Mouse (Mus musculus) G1E-ER4 (cell line): ENCODE measurements around the gene Pck1. TPM values are rescaled to one million over a fixed set of nuclear protein-coding genes. Genes with fewer than 3 reads are reported as not detected.

Experiments used
- GATA1 ChIP-seq: IDR thresholded peaks from one replicate; pipeline ENCODE4 v1.8.0; 2012; ENCODE audit warnings: low read length, inconsistent platforms
- polyA plus RNA-seq: library from polyadenylated mRNA; stranded (reverse); fragments of >175 nt; gene quantifications from 2 replicates; pipeline ENCODE4 v1.2.3, GENCODE M21; 2012

Pck1 gene
- polyA plus RNA-seq, 1 experiment, result not detected

- no peak for TF ChIP-seq GATA1
Measured at GRCm38 (mm10) chr2:173159354-173160311, 6.8 kb downstream of the Pck1 start.

DNA sequence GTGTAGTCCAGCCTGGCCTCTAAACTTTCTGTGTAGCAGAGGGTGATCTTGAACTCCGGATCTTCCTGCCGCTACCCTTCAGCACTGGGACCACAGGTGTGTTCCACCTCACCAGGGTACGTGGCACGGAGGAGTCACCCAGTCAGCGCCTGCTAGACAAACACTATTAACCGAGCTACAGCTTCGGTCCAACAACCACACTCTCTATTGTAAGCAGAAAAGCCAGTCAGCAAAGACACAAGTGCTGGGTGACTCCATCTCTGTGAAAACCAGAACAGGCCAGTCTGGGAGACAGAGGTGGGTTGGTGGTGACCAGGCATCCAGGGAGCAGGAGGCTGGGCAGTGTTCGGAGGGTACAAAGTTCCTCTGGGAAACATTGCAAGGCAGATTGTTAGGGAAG, 10.5 kb downstream of the Pck1 start:
- no peak for TF ChIP-seq GATA1

- TF ChIP-seq GATA1, result no peak
Measured at GRCm38 (mm10) chr2:173164358-173164757, 11.5 kb downstream of the Pck1 start.

DNA sequence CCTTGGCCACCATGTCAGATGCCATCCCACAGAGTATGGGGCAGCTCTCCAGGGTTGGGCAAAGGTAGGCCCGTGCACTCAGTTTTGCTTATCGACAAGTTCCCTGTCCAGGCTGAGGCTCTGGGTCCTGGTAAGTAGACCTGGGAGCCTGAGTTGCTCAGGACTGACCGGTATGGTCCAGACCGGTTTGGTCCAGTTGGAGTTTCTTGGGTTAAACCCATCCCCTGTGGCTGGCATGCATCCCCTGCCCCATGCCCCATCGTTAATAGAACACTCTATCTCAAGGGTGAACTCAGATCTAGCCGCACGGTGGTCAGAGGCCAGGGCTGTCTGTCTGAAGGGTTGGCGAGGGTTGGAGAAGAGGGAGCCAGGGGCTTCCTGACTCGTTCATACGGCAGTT, 12.1 kb downstream of the Pck1 start:
- TF ChIP-seq GATA1, result no peak

DNA sequence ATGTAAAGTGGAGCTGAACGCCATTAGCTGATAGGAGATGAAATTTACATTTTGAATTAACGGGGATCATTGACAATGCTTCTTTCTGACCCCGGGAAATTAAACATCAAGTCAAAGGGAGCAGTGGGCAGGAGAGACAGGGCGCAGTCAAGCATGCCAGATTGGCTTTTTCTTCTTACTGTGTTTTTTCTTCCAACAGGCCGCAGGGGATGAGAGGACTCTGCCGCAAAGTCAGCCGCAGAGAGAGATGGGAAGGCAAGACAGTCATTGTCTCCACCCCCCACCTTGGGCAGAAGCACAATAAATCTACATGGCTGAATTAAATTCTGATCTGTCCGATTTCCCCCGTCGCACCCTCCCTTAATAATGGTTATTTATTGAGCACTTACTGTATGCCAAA, 12.5 kb downstream of the Pck1 start:
- no peak for TF ChIP-seq GATA1

DNA sequence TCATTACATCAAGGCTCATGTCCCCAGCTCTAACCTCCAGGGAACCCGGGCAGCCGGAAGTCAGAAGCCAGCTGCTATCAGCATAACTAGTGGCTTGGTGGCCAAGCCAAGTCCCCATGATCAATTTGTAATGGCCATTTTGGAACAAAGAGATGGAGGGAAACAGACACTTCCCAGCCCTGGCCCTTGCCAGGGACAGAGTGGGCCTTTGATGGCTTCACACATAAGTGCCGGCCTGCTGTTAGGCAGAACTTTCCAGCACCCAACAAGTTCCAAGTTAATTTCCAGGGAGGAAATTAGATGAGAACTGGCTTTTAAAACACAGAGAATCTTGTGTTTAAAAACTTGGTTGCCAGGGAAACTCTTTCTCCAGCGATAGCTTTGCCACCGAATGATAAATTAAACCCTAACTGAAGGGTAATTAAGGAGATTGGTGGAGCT, 15.6 kb downstream of the Pck1 start:
- no peak for TF ChIP-seq GATA1

DNA sequence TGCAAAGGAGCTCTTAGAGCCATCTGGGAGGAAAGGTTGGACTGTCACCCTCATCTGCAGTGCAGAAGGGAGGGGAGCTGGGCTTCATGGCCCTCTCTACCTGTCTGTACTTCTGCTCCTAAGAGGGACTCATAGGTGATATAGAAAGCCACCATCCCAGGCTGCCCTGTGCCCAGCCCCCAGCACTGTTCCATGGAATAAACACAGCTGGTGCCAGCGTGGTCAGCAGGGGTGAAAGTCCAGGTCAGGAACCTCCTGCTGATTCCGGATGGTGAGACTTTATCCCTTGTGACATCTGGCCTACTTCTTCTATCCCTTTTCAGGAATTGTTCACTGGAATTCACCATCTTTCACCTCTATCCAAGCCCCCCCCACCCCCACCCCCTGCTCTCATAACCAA, 17.2 kb downstream of the Pck1 start:
- no peak for TF ChIP-seq GATA1

- no peak for TF ChIP-seq GATA1
Measured at GRCm38 (mm10) chr2:173170715-173171114, 17.9 kb downstream of the Pck1 start.

- TF ChIP-seq GATA1, result no peak
Measured at GRCm38 (mm10) chr2:173171470-173171869, 18.6 kb downstream of the Pck1 start.

GRCm38 (mm10) chr2:173171956-173172355, 19.1 kb downstream of the Pck1 start:
- TF ChIP-seq GATA1, result no peak

DNA sequence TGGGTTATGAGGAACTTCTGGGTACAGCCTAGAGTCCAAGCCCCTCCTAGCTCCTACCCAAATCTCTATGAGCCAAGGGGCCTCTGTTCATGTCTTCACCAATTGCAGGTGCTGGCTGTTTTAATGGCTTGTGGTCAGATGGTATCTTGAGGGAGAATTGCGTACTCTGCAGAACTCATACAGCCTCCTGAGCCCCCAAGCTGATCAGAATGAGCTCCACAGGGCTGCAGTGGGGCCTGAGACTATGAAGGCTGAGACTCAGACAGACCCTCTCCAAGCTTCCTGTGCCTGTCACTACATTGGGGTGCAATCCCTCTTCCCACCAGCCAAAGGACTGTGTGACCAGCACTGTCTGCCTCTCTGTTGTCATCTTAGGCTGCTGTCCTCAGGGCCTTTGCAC, 19.5 kb downstream of the Pck1 start:
- no peak for TF ChIP-seq GATA1

DNA sequence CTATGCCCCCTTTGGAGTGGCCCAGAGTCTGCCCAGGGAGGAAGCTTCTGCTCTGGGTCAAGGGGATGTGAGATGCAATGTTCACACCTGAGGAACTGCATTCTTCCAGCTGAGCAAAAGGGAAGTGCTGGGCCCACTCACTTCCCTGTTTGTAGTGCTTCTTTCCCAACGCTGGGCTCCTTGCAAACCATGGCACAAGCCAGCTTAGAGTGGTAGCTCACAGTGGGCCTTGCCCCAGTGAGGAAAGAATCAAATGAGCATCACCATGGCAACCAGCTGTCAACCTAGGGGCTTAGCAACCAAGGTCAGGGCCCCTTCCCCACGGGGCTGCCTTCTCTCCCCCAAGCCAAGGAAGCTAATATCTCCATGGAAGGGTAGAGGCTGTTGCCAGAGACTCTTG, 20.2 kb downstream of the Pck1 start:
- no peak for TF ChIP-seq GATA1

GRCm38 (mm10) chr2:173173521-173174511, 21.0 kb downstream of the Pck1 start:
- no peak for TF ChIP-seq GATA1

DNA sequence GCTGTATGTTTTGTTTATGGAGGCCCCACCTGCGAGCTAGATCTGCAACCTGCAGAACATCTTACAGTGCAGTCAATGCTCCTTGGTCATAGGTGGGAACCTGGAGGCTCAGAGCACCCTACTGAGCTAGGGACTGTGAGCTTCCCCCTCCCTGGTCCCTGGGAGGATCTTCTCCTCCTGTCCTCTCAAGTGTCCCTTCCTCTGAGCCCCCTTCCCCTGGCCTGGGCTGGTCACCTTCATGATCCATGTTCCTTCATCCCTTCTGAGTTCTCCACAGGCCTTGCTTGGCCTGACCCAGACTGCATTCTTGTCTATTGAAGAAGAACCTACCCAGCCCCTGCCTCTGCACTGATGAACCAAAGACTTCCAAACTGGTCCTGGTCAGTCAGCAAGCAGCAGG, 21.7 kb downstream of the Pck1 start:
- TF ChIP-seq GATA1, result no peak

DNA sequence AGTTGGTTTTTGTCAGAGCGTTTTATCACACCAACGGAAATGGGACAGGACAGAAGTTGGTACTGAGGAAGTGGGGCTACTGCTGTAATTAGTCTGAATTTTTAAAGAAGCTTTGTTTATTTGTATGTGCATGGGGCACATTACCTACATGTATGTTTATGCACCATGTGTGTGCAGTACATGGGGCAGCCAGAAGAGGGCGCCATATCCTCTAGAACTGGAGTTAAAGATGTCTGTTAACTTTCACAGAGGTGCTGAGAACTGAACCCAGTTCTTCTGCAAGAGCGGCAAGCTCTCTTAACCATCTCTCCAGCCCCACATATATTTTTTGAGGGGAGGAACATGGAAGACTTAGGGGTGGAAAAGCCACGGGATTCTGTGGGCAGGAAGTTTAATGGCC, 22.9 kb downstream of the Pck1 start:
- no peak for TF ChIP-seq GATA1

DNA sequence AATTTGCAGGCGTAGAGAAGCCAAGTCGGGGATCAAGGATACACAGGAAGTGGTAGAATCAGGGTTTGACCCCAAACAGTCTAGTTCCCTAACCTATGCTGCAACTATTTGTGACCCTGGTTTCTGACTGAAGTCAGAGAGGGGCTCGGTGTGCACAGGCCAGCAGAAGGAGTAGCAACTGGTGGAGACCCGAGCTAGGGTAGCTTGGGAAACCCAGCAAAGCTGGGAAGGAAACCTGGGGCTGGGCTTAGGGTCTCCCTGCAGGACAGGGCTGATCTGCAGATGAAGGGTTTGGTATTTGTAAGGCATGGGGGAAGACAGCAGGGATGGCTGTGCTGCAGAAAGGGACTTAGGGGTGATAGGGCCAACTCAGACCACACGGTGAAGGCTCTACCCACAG, 24.6 kb downstream of the Pck1 start:
- no peak for TF ChIP-seq GATA1
